Mouse (Mus musculus) hindbrain, embryonic 11.5 days (tissue): ENCODE measurements around the gene Gm5269. TPM values are rescaled to one million over a fixed set of nuclear protein-coding genes. Genes with fewer than 3 reads are reported as not detected.

Experiments used
- ATAC-seq: fragments of 200-750 bp; cut with Nextera tagmentation; 2 replicates; pipeline ENCODE4 v1.8.0; 2017; ENCODE audit warnings: mild to moderate bottlenecking, moderate TSS enrichment, moderate library complexity; ENCODE audit not compliant: low FRiP score
- DNase-seq: peaks from one replicate; pipeline ENCODE4 v3.0.0-alpha.2; 2015; ENCODE audit warnings: low spot score
- H3K27ac ChIP-seq: fragments of 300-500 bp; sonication (generic); 2 replicates; pipeline ENCODE4 v1.5.1; 2014; ENCODE audit warnings: mild to moderate bottlenecking, low read depth, low read length
- H3K27me3 ChIP-seq: fragments of 300-500 bp; sonication (generic); 2 replicates; pipeline ENCODE4 v1.6.1; 2014; ENCODE audit warnings: mild to moderate bottlenecking, low read length, moderate library complexity, mixed read lengths; ENCODE audit not compliant: control insufficient read depth, insufficient read depth
- H3K36me3 ChIP-seq: fragments of 300-500 bp; sonication (generic); 2 replicates; pipeline ENCODE4 v1.6.1; 2014; ENCODE audit warnings: mild to moderate bottlenecking, low read length, moderate library complexity, mixed read lengths; ENCODE audit not compliant: control insufficient read depth, insufficient read depth
- H3K4me1 ChIP-seq: fragments of 300-500 bp; sonication (generic); replicated peaks from 2 replicates; pipeline ENCODE4 v1.6.1; 2014; ENCODE audit warnings: low read length, mixed read lengths; ENCODE audit not compliant: control insufficient read depth, insufficient read depth
- H3K4me2 ChIP-seq: fragments of 300-500 bp; sonication (generic); replicated peaks from 2 replicates; pipeline ENCODE4 v1.6.1; 2014; ENCODE audit warnings: mild to moderate bottlenecking, low read depth, low read length
- H3K4me3 ChIP-seq: fragments of 300-500 bp; sonication (generic); 2 replicates; pipeline ENCODE4 v1.5.1; 2014; ENCODE audit warnings: low read depth, low read length
- H3K9ac ChIP-seq: fragments of 300-500 bp; sonication (generic); 2 replicates; pipeline ENCODE4 v1.6.1; 2014; ENCODE audit warnings: low read depth, low read length
- H3K9me3 ChIP-seq: fragments of 300-500 bp; sonication (generic); 2 replicates; pipeline ENCODE4 v1.6.1; 2016; ENCODE audit warnings: low read length; ENCODE audit not compliant: control insufficient read depth
- WGBS: fragments of 180-500 bp; shearing (Covaris S2); extraction: QIAGEN DNeasy Blood & Tissue Kit; methylation state at CpG from one replicate; pipeline ENCODE4 v1.1.7; 2014; 5-methylcytosine and 5-hydroxymethylcytosine counted together
- polyA plus RNA-seq: library from polyadenylated mRNA; unstranded; fragments of >200 nt; fragmentation: Nextera tagmentation; extraction: Ambion mirVana; gene quantifications from 2 replicates; pipeline ENCODE4 v1.2.1, GENCODE M21; 2014

Gene Gm5269
- polyA plus RNA-seq, 1 experiment from 2014 or later = not detected

GRCm38 (mm10) chr1:45858038-45858437 lies 32.0 kb downstream of the Gm5269 start:
- Histone ChIP-seq H3K27me3 (no peaks in the 10 kb centered on the region), H3K4me2 (no peak overlapping the region), H3K9me3 (no peaks in the 10 kb centered on the region), H3K27ac (no peak overlapping the region), H3K4me3 (no peak overlapping the region), H3K9ac (no peak overlapping the region), H3K36me3 (no peaks in the 10 kb centered on the region), H3K4me1 (no peaks in the 10 kb centered on the region)
- ATAC-seq (no peak), DNase-seq (no peak)
- WGBS = 81% methylated on average over 1 of the region's 1 CpGs

DNA sequence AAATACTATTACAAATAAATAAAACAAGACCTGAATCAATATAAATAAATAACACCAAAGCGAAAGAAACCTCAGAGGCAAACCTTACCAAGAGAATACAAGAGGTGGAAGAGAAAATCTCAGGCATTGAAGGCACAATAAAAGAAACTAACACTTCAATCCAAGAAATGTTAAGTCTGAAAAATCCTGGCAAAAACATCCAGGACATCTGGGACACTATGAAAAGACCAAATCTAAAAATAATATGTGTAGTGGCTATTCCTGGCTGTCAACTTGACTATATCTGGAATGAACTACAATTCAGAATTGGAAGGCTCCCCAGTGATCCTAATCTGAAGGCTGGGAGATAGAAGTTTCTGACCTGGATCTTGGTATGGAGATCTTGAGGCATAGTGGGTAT lies 44.6 kb downstream of the Gm5269 start:
- Histone ChIP-seq H3K27me3 (no peaks in the 10 kb centered on the region), H3K9me3 (no peaks in the 10 kb centered on the region), H3K36me3 (no peaks in the 10 kb centered on the region), H3K9ac (no peak overlapping the region), H3K4me2 (no peak overlapping the region), H3K27ac (no peak overlapping the region), H3K4me3 (no peak overlapping the region), H3K4me1 (no peaks in the 10 kb centered on the region)
- 94% methylated on average over 1 of the region's 1 CpGs for WGBS
- ATAC-seq = no peak
- DNase-seq = no peak

Other genes starting within 250 kb of the Gm5269 start
- 75.3 and 83.1 TPM in 2 replicates for gene Wdr75, start 95.1 kb downstream of the Gm5269 start, polyA plus RNA-seq
- 17.4 and 17.9 TPM in 2 replicates for gene Slc40a1, start 36.2 kb upstream of the Gm5269 start, polyA plus RNA-seq
- gene Dnah7b, start 176.0 kb upstream of the Gm5269 start, polyA plus RNA-seq = 1.7 and 2.8 TPM in 2 replicates